Mouse (Mus musculus) midbrain, embryonic 11.5 days (tissue): Measurements from ENCODE around the gene Dohh. TPM values are rescaled to one million over a fixed set of nuclear protein-coding genes. Genes with fewer than 3 reads are reported as not detected.
A peak's percentile ranks its signal among the peaks of the same experiment; 100 is the strongest.

Source experiments
- ATAC-seq: fragments of 200-750 bp; cut with Nextera tagmentation; 2 replicates; pipeline ENCODE4 v1.8.0; 2017; ENCODE audit warnings: moderate TSS enrichment, moderate library complexity; ENCODE audit not compliant: low FRiP score
- DNase-seq: peaks from one replicate; pipeline ENCODE4 v3.0.0; 2015; ENCODE audit warnings: low spot score; ENCODE audit errors: missing footprints
- H3K27ac ChIP-seq: fragments of 300-500 bp; sonication (generic); 2 replicates; pipeline ENCODE4 v1.5.1; 2014; ENCODE audit warnings: low read depth, low read length
- H3K27me3 ChIP-seq: fragments of 300-500 bp; sonication (generic); 2 replicates; pipeline ENCODE4 v1.6.1; 2014; ENCODE audit warnings: mild to moderate bottlenecking, low read length, moderate library complexity, mixed read lengths; ENCODE audit not compliant: control insufficient read depth, insufficient read depth
- H3K36me3 ChIP-seq: fragments of 300-500 bp; sonication (generic); 2 replicates; pipeline ENCODE4 v1.6.1; 2014; ENCODE audit warnings: mild to moderate bottlenecking, low read length, moderate library complexity, mixed read lengths; ENCODE audit not compliant: control insufficient read depth, insufficient read depth
- H3K4me1 ChIP-seq: fragments of 300-500 bp; sonication (generic); 2 replicates; pipeline ENCODE4 v1.6.1; 2014; ENCODE audit warnings: low read length; ENCODE audit not compliant: control insufficient read depth, insufficient read depth
- H3K4me2 ChIP-seq: fragments of 300-500 bp; sonication (generic); 2 replicates; pipeline ENCODE4 v1.6.1; 2014; ENCODE audit warnings: mild to moderate bottlenecking, moderate library complexity
- H3K4me3 ChIP-seq: fragments of 300-500 bp; sonication (generic); 2 replicates; pipeline ENCODE4 v1.5.1; 2014; ENCODE audit warnings: low read depth, low read length
- H3K9ac ChIP-seq: fragments of 300-500 bp; sonication (generic); 2 replicates; pipeline ENCODE4 v1.6.1; 2014; ENCODE audit warnings: low read length
- H3K9me3 ChIP-seq: fragments of 300-500 bp; sonication (generic); 2 replicates; pipeline ENCODE4 v1.6.1; 2016; ENCODE audit warnings: low read length; ENCODE audit not compliant: control insufficient read depth
- WGBS: fragments of 180-500 bp; shearing (Covaris S2); extraction: QIAGEN DNeasy Blood & Tissue Kit; methylation state at CpG from one replicate; pipeline ENCODE4 v1.1.7; 2014; 5-methylcytosine and 5-hydroxymethylcytosine counted together
- polyA plus RNA-seq: library from polyadenylated mRNA; unstranded; fragments of >200 nt; fragmentation: Nextera tagmentation; extraction: Ambion mirVana; gene quantifications from 2 replicates; pipeline ENCODE4 v1.2.1, GENCODE M21; 2014

Gene Dohh
- polyA plus RNA-seq, 1 experiment from 2014 or later: 53.7 TPM

GRCm38 (mm10) chr10:81410981-81411380 is 26.8 kb downstream of the Dohh start:
- Histone ChIP-seq H3K4me1 (peaks cover 35% of the 10 kb centered on the region), H3K27ac (no peak overlapping the region), H3K27me3 (peaks cover 23% of the 10 kb centered on the region), H3K9me3 (no peaks in the 10 kb centered on the region), H3K4me2 (no peak overlapping the region), H3K9ac (no peak overlapping the region), H3K4me3 (no peak overlapping the region), H3K36me3 (no peaks in the 10 kb centered on the region)
- ATAC-seq (no peak), DNase-seq (no peak)
- 83% methylated on average over 9 of the region's 9 CpGs for WGBS

- Histone ChIP-seq H3K4me3 (no peak overlapping the region), H3K9me3 (no peaks in the 10 kb centered on the region), H3K27ac (no peak overlapping the region), H3K9ac (no peak overlapping the region), H3K4me2 (no peak overlapping the region), H3K4me1 (peaks cover 33% of the 10 kb centered on the region), H3K27me3 (peaks cover 16% of the 10 kb centered on the region), H3K36me3 (no peaks in the 10 kb centered on the region)
- DNase-seq (no peak), ATAC-seq (no peak)
- 83% methylated on average over 18 of the region's 18 CpGs for WGBS
Measured at GRCm38 (mm10) chr10:81411471-81412400, 27.5 kb downstream of the Dohh start.

DNA sequence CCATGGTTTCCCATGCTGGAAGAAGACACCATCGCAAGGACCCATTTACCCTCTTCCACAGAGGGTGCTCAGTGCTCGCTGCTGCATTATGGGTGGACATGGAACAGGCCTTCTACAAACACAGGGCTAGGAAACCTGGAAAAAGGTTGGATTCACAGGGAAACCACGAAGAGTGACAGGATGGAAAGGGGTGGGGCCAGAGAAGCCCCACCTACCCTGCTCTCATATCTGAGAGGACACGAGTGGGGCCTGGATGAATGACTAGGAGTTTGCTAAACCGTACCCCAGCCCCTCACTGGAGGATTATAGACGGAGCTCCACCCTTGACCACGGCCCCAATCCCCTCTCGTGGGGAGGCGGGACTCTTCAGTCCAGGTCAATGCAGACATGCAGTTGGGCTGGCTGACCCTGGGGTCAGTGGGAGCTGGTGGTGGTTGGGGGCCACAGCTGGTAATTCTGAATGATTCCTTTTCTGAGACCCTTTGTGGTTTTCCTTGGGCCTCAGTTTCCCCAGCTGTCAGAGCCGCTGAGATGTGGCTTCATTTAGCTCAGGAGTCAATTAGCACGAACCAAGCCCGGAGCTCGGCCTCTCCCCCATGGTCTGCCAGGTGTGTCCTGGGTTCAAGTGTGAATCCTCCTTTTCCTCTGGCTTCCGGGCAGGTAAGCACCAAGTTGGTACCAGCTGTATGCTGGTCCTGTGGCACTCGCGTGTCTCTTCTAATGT is 28.5 kb downstream of the Dohh start:
- WGBS: 77% methylated on average over 16 of the region's 16 CpGs
- Histone ChIP-seq H3K9me3 (no peaks in the 10 kb centered on the region), H3K4me3 (no peak overlapping the region), H3K27me3 (peaks cover 6% of the 10 kb centered on the region), H3K27ac (no peak overlapping the region; the same call in 1 of the 2 replicates), H3K4me2 (no peak overlapping the region), H3K9ac (no peak overlapping the region), H3K36me3 (no peaks in the 10 kb centered on the region), H3K4me1 (peaks cover 33% of the 10 kb centered on the region)
- ATAC-seq: no peak
- DNase-seq: no peak

- DNase-seq (no peak), ATAC-seq (peak; percentile 5; the same call in 1 of the 2 replicates)
- Histone ChIP-seq H3K36me3 (no peaks in the 10 kb centered on the region), H3K9me3 (no peaks in the 10 kb centered on the region), H3K27me3 (no peaks in the 10 kb centered on the region; the same call in 1 of the 2 replicates), H3K9ac (peak overlapping the region; percentile 42), H3K4me2 (peak overlapping the region; percentile 17; the same call in 1 of the 2 replicates), H3K4me1 (peaks cover 36% of the 10 kb centered on the region), H3K27ac (no peak overlapping the region; the same call in none of the 2 replicates), H3K4me3 (no peak overlapping the region)
- WGBS: 29% methylated on average over 26 of the region's 26 CpGs
Measured at GRCm38 (mm10) chr10:81413310-81414261, 29.4 kb downstream of the Dohh start.

- Histone ChIP-seq H3K27me3 (no peaks in the 10 kb centered on the region; the same call in 1 of the 2 replicates), H3K4me2 (no peak overlapping the region), H3K9ac (no peak overlapping the region), H3K9me3 (no peaks in the 10 kb centered on the region), H3K36me3 (no peaks in the 10 kb centered on the region), H3K4me1 (peaks cover 27% of the 10 kb centered on the region), H3K27ac (no peak overlapping the region), H3K4me3 (no peak overlapping the region)
- 0 out of 2 replicates have a peak, but pooled peaks have one; percentile 7 for ATAC-seq
- peak; percentile 82 for DNase-seq
Measured at GRCm38 (mm10) chr10:81414682-81415081, 30.5 kb downstream of the Dohh start.

DNA sequence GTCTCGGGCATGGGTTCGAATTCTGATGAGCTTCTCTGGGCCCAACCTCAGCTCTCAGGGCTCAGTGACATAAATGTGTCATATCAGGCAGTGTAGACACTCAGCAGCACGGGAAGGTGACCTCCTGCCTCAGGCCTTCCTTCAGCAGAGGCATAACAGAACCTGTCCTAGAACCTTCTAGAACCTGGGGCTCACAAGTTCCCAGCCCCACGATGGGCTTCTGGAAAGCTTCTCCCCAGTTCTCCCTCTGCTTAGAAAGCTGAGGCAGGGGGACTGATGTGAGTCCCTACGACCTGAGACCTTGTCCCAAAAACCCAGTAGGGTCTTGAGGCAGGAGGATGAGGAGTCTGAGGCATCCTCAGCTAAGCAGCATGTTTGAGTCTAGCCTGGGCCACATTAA is 30.9 kb downstream of the Dohh start:
- ATAC-seq (no peak), DNase-seq (peak; percentile 81)
- Histone ChIP-seq H3K4me3 (no peak overlapping the region), H3K9me3 (no peaks in the 10 kb centered on the region), H3K4me1 (peaks cover 27% of the 10 kb centered on the region), H3K27me3 (no peaks in the 10 kb centered on the region; the same call in 1 of the 2 replicates), H3K4me2 (no peak overlapping the region), H3K27ac (no peak overlapping the region), H3K9ac (no peak overlapping the region), H3K36me3 (no peaks in the 10 kb centered on the region)
- 80% methylated on average over 5 of the region's 5 CpGs for WGBS

DNA sequence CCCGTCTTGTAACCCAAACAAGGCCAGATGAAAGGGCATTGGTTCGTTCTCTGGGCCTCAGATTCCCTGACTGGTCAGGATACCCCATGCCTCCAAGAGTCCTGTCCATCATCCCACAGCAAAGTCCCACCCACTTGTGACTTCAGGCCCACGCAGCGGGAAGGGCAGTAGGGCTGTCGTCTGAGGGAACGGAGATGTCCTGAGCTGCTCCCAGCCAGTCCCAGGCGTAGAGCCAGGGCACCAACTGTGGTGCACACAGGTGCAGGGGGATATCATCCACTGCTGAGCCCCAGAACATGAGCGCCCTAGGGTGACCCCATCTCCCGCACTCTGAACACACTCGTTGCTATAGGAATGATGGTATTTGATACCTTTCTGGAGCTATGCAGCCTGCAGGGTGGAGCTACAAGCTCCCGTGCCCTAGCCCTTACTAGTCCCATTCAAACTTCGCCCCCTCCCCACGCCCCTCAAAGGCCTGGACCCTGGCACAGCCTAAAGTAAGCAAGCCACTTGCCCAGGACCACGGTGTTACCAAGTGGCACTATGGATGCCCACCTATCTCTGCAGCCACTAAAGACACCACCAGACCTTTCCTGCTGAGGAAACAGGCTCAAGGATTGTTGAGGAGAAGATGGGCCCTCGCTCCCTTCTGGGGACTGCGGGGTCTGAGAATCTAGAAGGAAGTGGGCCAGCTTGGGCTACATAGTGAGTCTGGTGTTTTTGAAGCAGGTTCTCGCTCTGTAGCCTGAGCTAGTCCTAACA is 31.5 kb downstream of the Dohh start:
- Histone ChIP-seq H3K9ac (no peak overlapping the region), H3K27me3 (no peaks in the 10 kb centered on the region; the same call in 1 of the 2 replicates), H3K4me1 (peaks cover 27% of the 10 kb centered on the region), H3K36me3 (no peaks in the 10 kb centered on the region), H3K9me3 (no peaks in the 10 kb centered on the region), H3K4me2 (no peak overlapping the region), H3K27ac (no peak overlapping the region), H3K4me3 (no peak overlapping the region)
- ATAC-seq: no peak
- WGBS: 68% methylated on average over 17 of the region's 17 CpGs
- DNase-seq: peak; percentile 72
